Mouse (Mus musculus) telencephalon, adult 2 months (tissue): ENCODE measurements at regions not wholly inside any gene's neighbourhood (a gene's known extent, or its start where the extent isn't known, plus 50 kb on each side); places are given as distances from the start of the nearest gene placed in this dataset.

Experiments
- DNase-seq: peaks from one replicate; pipeline ENCODE4 v3.0.0-alpha.2; 2011; ENCODE audit warnings: low read depth, low spot score

GRCm38 (mm10) chr3:44912664-44913063, 465.5 kb upstream of the Pcdh10 start:
- DNase-seq = peak; percentile 15

GRCm38 (mm10) chr3:44914321-44914720, 463.9 kb upstream of the Pcdh10 start:
- DNase-seq = peak; percentile 8
